Mouse (Mus musculus) small intestine, adult 2 months (tissue): ENCODE measurements around the gene Stk24. TPM values are rescaled to one million over a fixed set of nuclear protein-coding genes. Genes with fewer than 3 reads are reported as not detected.

Source experiments
- H3K27ac ChIP-seq: fragments of 200-500 bp; 2 replicates; pipeline ENCODE4 v1.5.1; 2012; ENCODE audit warnings: low read depth, low read length, control low read depth, inconsistent platforms; ENCODE audit not compliant: insufficient read depth
- H3K27me3 ChIP-seq: fragments of 200-500 bp; 2 replicates; pipeline ENCODE4 v1.6.1; 2012; ENCODE audit warnings: mild to moderate bottlenecking, moderate library complexity, low read length, inconsistent platforms; ENCODE audit not compliant: control insufficient read depth, insufficient read depth
- H3K36me3 ChIP-seq: fragments of 200-500 bp; 2 replicates; pipeline ENCODE4 v1.6.1; 2012; ENCODE audit warnings: mild to moderate bottlenecking, low read length, control low read depth, inconsistent platforms; ENCODE audit not compliant: control insufficient read depth, insufficient read depth
- H3K4me1 ChIP-seq: fragments of 200-500 bp; 2 replicates; pipeline ENCODE4 v1.6.1; 2012; ENCODE audit warnings: low read length, inconsistent platforms, mixed read lengths; ENCODE audit not compliant: control insufficient read depth, insufficient read depth, insufficient read length
- H3K4me3 ChIP-seq: fragments of 200-500 bp; 2 replicates; pipeline ENCODE4 v1.5.1; 2012; ENCODE audit warnings: low read depth, mild to moderate bottlenecking, control low read depth, inconsistent platforms, low read length, moderate library complexity
- CTCF ChIP-seq: fragments of 200-500 bp; IDR thresholded peaks from 2 replicates; pipeline ENCODE4 v1.5.1; 2012; ENCODE audit warnings: low read depth, mild to moderate bottlenecking, control low read depth, inconsistent platforms, low read length, moderate library complexity, mixed read lengths; ENCODE audit not compliant: insufficient replicate concordance, insufficient read length; ENCODE audit errors: extremely low read depth
- POLR2A ChIP-seq: fragments of 200-500 bp; IDR thresholded peaks from 2 replicates; pipeline ENCODE4 v1.6.1; 2012; ENCODE audit warnings: low read depth, mild to moderate bottlenecking, control low read depth, inconsistent platforms, low read length, moderate library complexity
- WGBS: fragments of 180-500 bp; shearing (Covaris S2); methylation state at CpG from one replicate; pipeline ENCODE4 v1.1.7; 2018; 5-methylcytosine and 5-hydroxymethylcytosine counted together
- polyA plus RNA-seq: library from polyadenylated mRNA; depleted of rRNA; stranded (reverse); fragments of >200 nt; gene quantifications from 2 replicates; pipeline ENCODE4 v1.2.3, GENCODE M21; 2012

Gene Stk24
- polyA plus RNA-seq, 1 experiment, result 35.4 TPM

DNA sequence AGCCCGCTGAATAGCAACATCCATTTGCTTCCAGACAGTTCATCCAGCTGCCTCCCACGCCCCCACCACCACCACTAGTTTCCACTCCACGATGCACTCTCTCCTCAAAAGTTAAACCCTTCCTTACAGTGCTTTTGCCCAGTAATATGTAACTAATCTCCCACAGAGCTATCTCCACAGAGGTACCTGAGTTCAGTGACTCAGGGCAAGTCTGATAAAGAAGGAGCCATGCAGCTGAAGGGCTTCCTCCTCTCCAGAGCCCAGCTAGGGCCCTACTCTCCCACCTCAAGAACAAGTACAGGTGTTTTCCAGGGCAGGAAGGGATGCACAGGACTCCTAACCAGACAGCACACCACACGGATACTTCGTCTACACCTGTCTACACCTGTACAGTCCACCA is 10.4 kb downstream of the Stk24 start:
- peaks cover 57% of the 10 kb centered on the region for H3K4me1 ChIP-seq
- H3K27me3 ChIP-seq, result no peaks in the 10 kb centered on the region
- peak overlapping the region; percentile 55; the same call in 1 of the 2 replicates for H3K27ac ChIP-seq
- no peak overlapping the region for H3K4me3 ChIP-seq
- WGBS, result 26% methylated on average over 5 of the region's 5 CpGs
- no peak for TF ChIP-seq CTCF
- TF ChIP-seq POLR2A, result no peak
- peaks cover 5% of the 10 kb centered on the region for H3K36me3 ChIP-seq

DNA sequence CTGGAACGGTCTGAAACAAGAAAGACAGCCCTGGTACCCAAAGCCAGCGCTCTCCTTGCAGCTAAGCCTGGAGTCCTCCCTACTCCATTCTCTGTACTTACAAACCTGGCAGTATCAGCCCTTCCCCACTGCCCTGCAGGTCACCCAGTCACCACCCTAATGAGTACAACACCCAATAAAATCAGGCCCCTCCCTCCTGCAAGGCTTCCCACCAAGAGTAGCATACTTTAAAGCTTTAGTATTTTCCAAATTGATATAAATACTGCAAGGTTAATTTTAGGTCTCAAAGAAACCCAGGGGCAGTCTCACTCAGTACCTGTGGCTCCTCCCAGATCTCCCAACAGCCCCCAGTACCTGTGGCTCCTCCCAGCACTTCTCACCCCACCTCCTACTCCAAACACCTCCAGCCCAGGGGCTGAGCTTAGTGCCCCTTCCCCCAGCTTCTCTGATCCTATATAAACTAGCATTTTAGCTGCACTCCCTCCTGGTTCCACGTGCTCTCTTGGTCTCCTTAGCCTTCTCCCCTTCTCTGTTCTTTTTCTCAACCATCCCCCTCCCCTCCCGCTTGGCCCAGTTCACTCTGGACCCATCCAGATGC is 11.6 kb downstream of the Stk24 start:
- WGBS, result 30% methylated on average over 4 of the region's 4 CpGs
- peak overlapping the region; percentile 9; the same call in 1 of the 2 replicates for H3K27ac ChIP-seq
- no peak for TF ChIP-seq CTCF
- no peak for TF ChIP-seq POLR2A
- no peak overlapping the region for H3K4me3 ChIP-seq
- peaks cover 5% of the 10 kb centered on the region for H3K36me3 ChIP-seq
- H3K4me1 ChIP-seq, result peaks cover 55% of the 10 kb centered on the region
- H3K27me3 ChIP-seq, result no peaks in the 10 kb centered on the region

DNA sequence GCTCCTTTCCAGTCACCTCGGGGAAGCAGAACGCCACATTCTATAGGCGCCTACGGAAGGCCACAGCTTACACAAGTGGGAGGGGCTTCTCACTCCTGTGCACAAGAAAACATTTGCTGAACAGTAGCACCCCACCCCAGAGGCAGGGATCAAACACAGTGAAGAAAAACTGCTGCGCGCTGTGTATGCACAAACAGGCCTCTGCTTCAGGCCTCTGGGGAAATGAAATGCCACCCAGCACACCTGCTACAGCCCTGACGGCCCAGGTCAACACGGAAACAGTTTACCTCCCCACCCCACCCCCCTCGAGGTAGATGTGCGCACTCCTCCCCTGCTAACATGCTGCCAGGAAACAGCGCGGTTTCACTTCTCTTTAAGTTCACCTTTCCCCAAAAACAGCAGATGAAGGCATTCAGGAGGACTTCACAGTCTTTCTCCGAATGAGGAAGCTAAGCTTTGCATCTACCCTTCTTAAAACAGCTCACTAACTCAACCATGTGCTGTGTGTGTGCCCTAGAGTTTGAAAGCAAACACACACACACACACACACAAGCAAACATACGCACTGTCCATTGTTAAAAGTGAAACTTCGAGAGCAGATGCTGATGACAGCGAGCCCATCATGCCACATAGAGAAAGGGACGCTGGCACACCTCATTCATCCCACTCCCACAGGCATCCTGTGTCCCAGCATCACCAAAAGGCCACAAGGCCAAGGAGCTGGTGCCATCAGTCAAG is 13.7 kb downstream of the Stk24 start:
- H3K36me3 ChIP-seq, result no peaks in the 10 kb centered on the region
- no peak for TF ChIP-seq CTCF
- no peak for TF ChIP-seq POLR2A
- peaks cover 58% of the 10 kb centered on the region for H3K4me1 ChIP-seq
- 14% methylated on average over 17 of the region's 17 CpGs for WGBS
- H3K4me3 ChIP-seq, result peak overlapping the region; percentile 22
- H3K27ac ChIP-seq, result peak overlapping the region; percentile 63
- no peaks in the 10 kb centered on the region for H3K27me3 ChIP-seq

GRCm38 (mm10) chr14:121365390-121365789 is 14.4 kb downstream of the Stk24 start:
- Histone ChIP-seq H3K36me3 (no peaks in the 10 kb centered on the region), H3K4me3 (no peak overlapping the region), H3K27ac (peak overlapping the region; percentile 63), H3K27me3 (no peaks in the 10 kb centered on the region), H3K4me1 (peaks cover 63% of the 10 kb centered on the region)
- TF ChIP-seq CTCF, result no peak
- TF ChIP-seq POLR2A, result no peak
- WGBS, result 40% methylated on average over 7 of the region's 7 CpGs

GRCm38 (mm10) chr14:121364282-121364681 is 15.5 kb downstream of the Stk24 start:
- Histone ChIP-seq H3K27me3 (no peaks in the 10 kb centered on the region), H3K36me3 (no peaks in the 10 kb centered on the region), H3K4me1 (peaks cover 68% of the 10 kb centered on the region), H3K27ac (no peak overlapping the region), H3K4me3 (no peak overlapping the region)
- WGBS, result 91% methylated on average over 7 of the region's 7 CpGs
- no peak for TF ChIP-seq CTCF

DNA sequence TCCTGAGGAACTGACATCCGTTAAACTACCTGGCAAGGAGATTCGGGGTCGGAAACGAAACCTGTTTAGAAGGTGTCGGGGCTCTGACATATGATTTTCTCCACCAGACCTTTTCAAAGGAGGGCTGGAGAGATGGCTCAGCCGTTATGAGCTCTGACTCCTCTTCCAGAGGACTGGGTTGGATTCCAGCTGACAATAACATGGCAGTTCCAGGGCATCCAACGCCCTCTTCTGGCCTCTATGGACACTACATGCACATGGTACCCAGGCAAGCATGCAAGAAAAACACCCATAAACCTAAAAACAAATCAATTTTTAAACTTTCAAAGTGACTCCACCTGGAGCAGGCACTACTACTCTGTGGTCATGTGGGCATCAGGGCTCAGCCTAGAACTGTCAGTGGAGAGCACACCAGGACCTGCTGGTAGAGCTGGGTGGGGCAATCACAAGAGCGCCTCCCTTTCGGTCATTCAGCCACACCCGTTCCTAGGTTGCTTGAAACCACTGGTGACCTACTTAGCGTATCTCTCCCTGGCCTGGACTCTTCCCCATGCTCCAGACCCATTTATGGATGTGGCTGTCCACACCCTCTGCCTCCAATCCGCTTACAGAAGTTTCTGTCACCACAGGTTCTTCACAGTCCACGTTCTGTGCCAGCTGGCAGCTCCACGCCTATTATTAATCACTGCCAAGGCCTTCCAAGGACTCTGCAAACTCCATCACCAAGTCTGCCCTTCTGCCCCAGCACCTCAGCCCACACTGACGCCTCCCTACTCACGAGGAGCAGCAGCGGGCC is 18.3 kb downstream of the Stk24 start:
- Histone ChIP-seq H3K27ac (peak overlapping the region; percentile 56; the same call in 1 of the 2 replicates), H3K4me3 (no peak overlapping the region), H3K27me3 (no peaks in the 10 kb centered on the region), H3K36me3 (no peaks in the 10 kb centered on the region), H3K4me1 (peaks cover 61% of the 10 kb centered on the region)
- WGBS, result 38% methylated on average over 17 of the region's 17 CpGs
- no peak for TF ChIP-seq POLR2A
- peak; percentile 31; the same call in 1 of the 2 replicates for TF ChIP-seq CTCF

- no peak overlapping the region for H3K27ac ChIP-seq
- TF ChIP-seq CTCF (no peak), POLR2A (no peak)
- H3K36me3 ChIP-seq, result no peaks in the 10 kb centered on the region
- no peak overlapping the region for H3K4me3 ChIP-seq
- H3K27me3 ChIP-seq, result no peaks in the 10 kb centered on the region
- WGBS, result 81% methylated on average over 8 of the region's 8 CpGs
- H3K4me1 ChIP-seq, result peaks cover 53% of the 10 kb centered on the region
These were observed 20.0 kb downstream of the Stk24 start for GRCm38 (mm10) chr14:121359850-121360249.
